Mouse (Mus musculus) small intestine, adult 2 months (tissue): ENCODE data around the gene Higd1b. TPM values are rescaled to one million over a fixed set of nuclear protein-coding genes. Genes with fewer than 3 reads are reported as not detected.

Experiments used
- H3K27ac ChIP-seq: fragments of 200-500 bp; 2 replicates; pipeline ENCODE4 v1.5.1; 2012; ENCODE audit warnings: low read depth, low read length, control low read depth, inconsistent platforms; ENCODE audit not compliant: insufficient read depth
- H3K27me3 ChIP-seq: fragments of 200-500 bp; 2 replicates; pipeline ENCODE4 v1.6.1; 2012; ENCODE audit warnings: mild to moderate bottlenecking, moderate library complexity, low read length, inconsistent platforms; ENCODE audit not compliant: control insufficient read depth, insufficient read depth
- H3K36me3 ChIP-seq: fragments of 200-500 bp; 2 replicates; pipeline ENCODE4 v1.6.1; 2012; ENCODE audit warnings: mild to moderate bottlenecking, low read length, control low read depth, inconsistent platforms; ENCODE audit not compliant: control insufficient read depth, insufficient read depth
- H3K4me1 ChIP-seq: fragments of 200-500 bp; 2 replicates; pipeline ENCODE4 v1.6.1; 2012; ENCODE audit warnings: low read length, inconsistent platforms, mixed read lengths; ENCODE audit not compliant: control insufficient read depth, insufficient read depth, insufficient read length
- H3K4me3 ChIP-seq: fragments of 200-500 bp; 2 replicates; pipeline ENCODE4 v1.5.1; 2012; ENCODE audit warnings: low read depth, mild to moderate bottlenecking, control low read depth, inconsistent platforms, low read length, moderate library complexity
- CTCF ChIP-seq: fragments of 200-500 bp; IDR thresholded peaks from 2 replicates; pipeline ENCODE4 v1.5.1; 2012; ENCODE audit warnings: low read depth, mild to moderate bottlenecking, control low read depth, inconsistent platforms, low read length, moderate library complexity, mixed read lengths; ENCODE audit not compliant: insufficient replicate concordance, insufficient read length; ENCODE audit errors: extremely low read depth
- POLR2A ChIP-seq: fragments of 200-500 bp; IDR thresholded peaks from 2 replicates; pipeline ENCODE4 v1.6.1; 2012; ENCODE audit warnings: low read depth, mild to moderate bottlenecking, control low read depth, inconsistent platforms, low read length, moderate library complexity
- WGBS: fragments of 180-500 bp; shearing (Covaris S2); methylation state at CpG from one replicate; pipeline ENCODE4 v1.1.7; 2018; 5-methylcytosine and 5-hydroxymethylcytosine counted together
- polyA plus RNA-seq: library from polyadenylated mRNA; depleted of rRNA; stranded (reverse); fragments of >200 nt; gene quantifications from 2 replicates; pipeline ENCODE4 v1.2.3, GENCODE M21; 2012; rRNA removed

The Higd1b gene
- 0.34 TPM in 1 of 2 replicates, not detected in the other for polyA plus RNA-seq

GRCm38 (mm10) chr11:102835549-102835948, at the start of gene Higd1b:
TSS of gene Higd1b (plus strand) at chr11:102835849.
- WGBS: 65% methylated on average over 4 of the region's 4 CpGs
- H3K36me3 ChIP-seq: peaks cover 25% of the 10 kb centered on the region
- TF ChIP-seq CTCF (no peak), POLR2A (no peak)
- H3K27ac ChIP-seq: no peak within 1 kb of the TSS
- H3K4me1 ChIP-seq: no peaks in the 10 kb centered on the region; the same call in 1 of the 2 replicates
- H3K27me3 ChIP-seq: 0 out of 2 replicates have a peak, but pooled peaks cover 4% of the 10 kb centered on the region
- no peak within 1 kb of the TSS for H3K4me3 ChIP-seq

- Histone ChIP-seq H3K36me3 (no peaks in the 10 kb centered on the region), H3K4me3 (no peak overlapping the region), H3K27ac (no peak overlapping the region), H3K4me1 (no peaks in the 10 kb centered on the region), H3K27me3 (0 out of 2 replicates have a peak, but pooled peaks cover 2% of the 10 kb centered on the region)
- WGBS: 70% methylated on average over 5 of the region's 5 CpGs
- TF ChIP-seq CTCF (no peak), POLR2A (no peak)
Measured at GRCm38 (mm10) chr11:102787688-102788177, 47.9 kb upstream of the Higd1b start.

- Histone ChIP-seq H3K27ac (peak overlapping the region; percentile 12; the same call in 1 of the 2 replicates), H3K27me3 (no peaks in the 10 kb centered on the region), H3K36me3 (no peaks in the 10 kb centered on the region), H3K4me3 (no peak overlapping the region), H3K4me1 (no peaks in the 10 kb centered on the region)
- WGBS: 50% methylated on average over 14 of the region's 14 CpGs
- no peak for TF ChIP-seq POLR2A
- TF ChIP-seq CTCF: no peak
Measured at GRCm38 (mm10) chr11:102791682-102792445, 43.8 kb upstream of the Higd1b start.

GRCm38 (mm10) chr11:102794157-102794556, 41.5 kb upstream of the Higd1b start:
- H3K27ac ChIP-seq: peak overlapping the region; percentile 39
- WGBS: 61% methylated on average over 8 of the region's 8 CpGs
- no peaks in the 10 kb centered on the region for H3K4me1 ChIP-seq
- no peaks in the 10 kb centered on the region for H3K27me3 ChIP-seq
- no peaks in the 10 kb centered on the region for H3K36me3 ChIP-seq
- H3K4me3 ChIP-seq: no peak overlapping the region
- TF ChIP-seq CTCF (no peak), POLR2A (no peak)

- Histone ChIP-seq H3K27me3 (no peaks in the 10 kb centered on the region; the same call in 1 of the 2 replicates), H3K4me1 (no peaks in the 10 kb centered on the region), H3K4me3 (no peak overlapping the region), H3K27ac (no peak overlapping the region), H3K36me3 (no peaks in the 10 kb centered on the region)
- no peak for TF ChIP-seq POLR2A
- TF ChIP-seq CTCF: no peak
- 66% methylated on average over 5 of the region's 5 CpGs for WGBS
Measured at GRCm38 (mm10) chr11:102803453-102803852, 32.2 kb upstream of the Higd1b start.

- TF ChIP-seq POLR2A (no peak), CTCF (no peak)
- Histone ChIP-seq H3K4me1 (no peaks in the 10 kb centered on the region), H3K27me3 (no peaks in the 10 kb centered on the region; the same call in none of the 2 replicates)
Measured at GRCm38 (mm10) chr11:102808246-102808645, 27.4 kb upstream of the Higd1b start.

More at GRCm38 (mm10) chr11:102808246-102808645, 27.4 kb upstream of the Higd1b start:
- Histone ChIP-seq H3K36me3 (no peaks in the 10 kb centered on the region), H3K27ac (no peak overlapping the region), H3K4me3 (no peak overlapping the region)
- WGBS: 50% methylated on average over 5 of the region's 5 CpGs
